Mouse (Mus musculus) 3134 (cell line): ENCODE data around the gene Tnnt1.
A peak's percentile ranks its signal among the peaks of the same experiment; 100 is the strongest.
"Not testable (repeated sequence)": the region's sequence is repeated elsewhere in the genome, so short reads cannot be mapped to it uniquely, and the experiment has no call there.

Experiments
- DNase-seq: peaks from one replicate; pipeline ENCODE4 v3.0.0-alpha.2; 2011; ENCODE audit warnings: low spot score; ENCODE audit not compliant: insufficient read length; ENCODE audit errors: extremely low read depth

The Tnnt1 gene

GRCm38 (mm10) chr7:4516332-4517050 is at the start of gene Tnnt1:
TSS of gene Tnnt1 (minus strand) at chr7:4516382.
- no peak for DNase-seq

- DNase-seq: no peak
Measured at GRCm38 (mm10) chr7:4562660-4563059, 46.5 kb upstream of the Tnnt1 start.

- no peak for DNase-seq
Measured at GRCm38 (mm10) chr7:4557167-4557560, 41.0 kb upstream of the Tnnt1 start.

GRCm38 (mm10) chr7:4556256-4557166 is 40.3 kb upstream of the Tnnt1 start:
- peak; percentile 41 for DNase-seq

GRCm38 (mm10) chr7:4547221-4547641 is 31.0 kb upstream of the Tnnt1 start, which contains the start of gene Syt5:
TSS of gene Syt5 (minus strand) at chr7:4547541.
- no peak for DNase-seq

GRCm38 (mm10) chr7:4546591-4547131 is 30.5 kb upstream of the Tnnt1 start:
- no peak for DNase-seq

- DNase-seq: no peak
Measured at GRCm38 (mm10) chr7:4546050-4546449, 29.9 kb upstream of the Tnnt1 start.

- no peak for DNase-seq
Measured at GRCm38 (mm10) chr7:4542013-4542412, 25.8 kb upstream of the Tnnt1 start.

GRCm38 (mm10) chr7:4541344-4541743 is 25.2 kb upstream of the Tnnt1 start:
- DNase-seq: no peak

GRCm38 (mm10) chr7:4539019-4539418 is 22.8 kb upstream of the Tnnt1 start:
- no peak for DNase-seq

- no peak for DNase-seq
Measured at GRCm38 (mm10) chr7:4537181-4537580, 21.0 kb upstream of the Tnnt1 start.

GRCm38 (mm10) chr7:4536369-4536768 is 20.2 kb upstream of the Tnnt1 start:
- no peak for DNase-seq

GRCm38 (mm10) chr7:4532005-4532729 is 16.0 kb upstream of the Tnnt1 start, which contains the start of gene Dnaaf3:
TSS of gene Dnaaf3 (minus strand) at chr7:4532453.
- no peak for DNase-seq

- DNase-seq: not testable (repeated sequence)
Measured at GRCm38 (mm10) chr7:4530166-4530565, 14.0 kb upstream of the Tnnt1 start.

- DNase-seq: no peak
Measured at GRCm38 (mm10) chr7:4527302-4527689, 11.1 kb upstream of the Tnnt1 start.

GRCm38 (mm10) chr7:4526341-4527301 is 10.4 kb upstream of the Tnnt1 start:
- DNase-seq: no peak

- DNase-seq: not testable (repeated sequence)
Measured at GRCm38 (mm10) chr7:4524212-4524922, 8.2 kb upstream of the Tnnt1 start, which contains the start of gene Tnni3. TSS of gene Tnni3 (minus strand) at chr7:4524229.

GRCm38 (mm10) chr7:4523205-4524130 is 7.3 kb upstream of the Tnnt1 start:
- DNase-seq: no peak
